Mouse (Mus musculus): ENCODE measurements around the gene Casp14. TPM values are rescaled to one million over a fixed set of nuclear protein-coding genes. Genes with fewer than 3 reads are reported as not detected.
"Not testable (repeated sequence)": the region's sequence is repeated elsewhere in the genome, so short reads cannot be mapped to it uniquely, and the experiment has no call there.

Gene Casp14
- polyA plus RNA-seq, 1 experiment: not detected

GRCm38 (mm10) chr10:78710706-78711105 is 7.4 kb downstream of the Casp14 start:
- H3K4me1 ChIP-seq (ENCODE audit: control insufficient read depth, insufficient read depth, low read length): no peaks in the 10 kb centered on the region
- H3K27ac ChIP-seq (ENCODE audit: insufficient read depth, low read depth, low read length): no peak overlapping the region
- H3K4me3 ChIP-seq (ENCODE audit: insufficient read depth, low read depth, low read length): no peak overlapping the region
- TF ChIP-seq POLR2A (IDR thresholded peaks at IDR 0.05; ENCODE audit: insufficient read depth, low read depth, low read length): no peak
- no peak for TF ChIP-seq CTCF (IDR thresholded peaks at IDR 0.05; ENCODE audit: insufficient read depth, low read depth, low read length)

DNA sequence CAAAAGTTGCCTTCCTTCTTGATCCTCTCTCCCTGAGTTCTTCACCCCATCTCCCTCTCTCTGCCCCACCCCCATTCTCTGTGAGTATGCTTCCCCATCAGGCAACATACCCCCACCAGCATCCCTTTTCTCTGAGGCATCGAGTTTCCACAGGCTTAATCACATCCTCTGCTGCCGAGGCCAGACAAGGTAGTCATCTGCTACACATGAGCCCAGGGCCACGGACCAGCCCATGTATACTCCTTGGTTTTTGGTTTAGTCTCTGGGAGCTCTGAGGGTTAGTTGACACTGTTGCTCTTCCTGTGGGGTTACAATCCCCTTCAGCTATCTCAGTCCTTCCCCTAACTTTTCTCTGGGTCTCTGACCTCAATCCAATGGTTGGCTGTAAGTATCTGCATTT is 17.2 kb downstream of the Casp14 start:
- H3K27ac ChIP-seq (ENCODE audit: insufficient read depth, low read depth, low read length): no peak overlapping the region
- WGBS: 55% methylated on average over 3 of the region's 3 CpGs
- H3K4me3 ChIP-seq (ENCODE audit: insufficient read depth, low read depth, low read length): no peak overlapping the region
- TF ChIP-seq POLR2A (IDR thresholded peaks at IDR 0.05; ENCODE audit: insufficient read depth, low read depth, low read length): no peak
- TF ChIP-seq CTCF (IDR thresholded peaks at IDR 0.05; ENCODE audit: insufficient read depth, low read depth, low read length): no peak
- no peaks in the 10 kb centered on the region for H3K4me1 ChIP-seq (ENCODE audit: control insufficient read depth, insufficient read depth, low read length)

DNA sequence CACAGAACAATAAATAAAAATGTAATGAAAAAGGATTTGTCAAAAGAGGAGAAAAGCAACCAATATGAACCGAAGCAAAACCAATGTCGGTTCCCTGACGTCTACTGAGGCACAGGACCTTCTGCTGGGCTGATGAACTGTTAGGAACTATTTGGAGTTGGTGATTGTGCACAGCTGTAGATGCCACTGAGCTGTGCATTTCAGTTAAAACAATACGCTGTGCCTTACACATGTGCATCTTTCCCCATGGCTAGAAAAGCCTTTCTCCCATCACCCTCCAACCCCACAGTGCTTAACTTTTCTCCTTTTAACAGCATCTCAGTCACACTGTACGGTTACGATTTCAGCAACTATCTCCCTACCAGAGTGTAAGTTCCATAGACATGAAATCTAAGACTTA is 28.1 kb downstream of the Casp14 start:
- Histone ChIP-seq H3K4me3 (ENCODE audit: insufficient read depth, low read depth, low read length) (no peak overlapping the region), H3K4me1 (ENCODE audit: control insufficient read depth, insufficient read depth, low read length) (no peaks in the 10 kb centered on the region), H3K27ac (ENCODE audit: insufficient read depth, low read depth, low read length) (no peak overlapping the region)
- TF ChIP-seq POLR2A (IDR thresholded peaks at IDR 0.05; ENCODE audit: insufficient read depth, low read depth, low read length): no peak
- no peak for TF ChIP-seq CTCF (IDR thresholded peaks at IDR 0.05; ENCODE audit: insufficient read depth, low read depth, low read length)
- WGBS: 94% methylated on average over 6 of the region's 6 CpGs

- H3K4me3 ChIP-seq (ENCODE audit: insufficient read depth, low read depth, low read length): no peak overlapping the region
- no peak for TF ChIP-seq CTCF (IDR thresholded peaks at IDR 0.05; ENCODE audit: insufficient read depth, low read depth, low read length)
- TF ChIP-seq POLR2A (IDR thresholded peaks at IDR 0.05; ENCODE audit: insufficient read depth, low read depth, low read length): no peak
- H3K27ac ChIP-seq (ENCODE audit: insufficient read depth, low read depth, low read length): no peak overlapping the region
- 59% methylated on average over 4 of the region's 4 CpGs for WGBS
- H3K4me1 ChIP-seq (ENCODE audit: control insufficient read depth, insufficient read depth, low read length): no peaks in the 10 kb centered on the region
These were observed 31.0 kb downstream of the Casp14 start for GRCm38 (mm10) chr10:78686995-78687577.

DNA sequence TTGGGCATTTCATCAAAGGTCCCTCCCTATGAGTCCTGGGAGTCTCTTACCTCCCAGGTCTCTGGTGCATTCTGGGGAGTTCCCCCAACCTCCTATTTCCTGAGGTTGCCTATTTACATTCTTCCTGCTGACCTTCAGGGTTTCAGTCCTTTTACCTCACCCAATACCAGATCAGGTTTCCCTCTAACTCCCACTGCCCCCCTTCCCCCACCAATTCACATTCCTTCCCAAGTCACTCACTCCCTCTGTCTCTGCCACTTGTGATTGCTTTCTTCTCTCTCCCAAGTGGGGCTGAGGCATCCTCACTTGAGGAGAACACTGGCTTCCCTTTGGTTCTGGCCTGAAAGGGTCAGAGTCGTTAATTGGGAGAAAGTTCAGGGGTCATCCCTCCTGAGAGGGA is 48.0 kb downstream of the Casp14 start:
- not testable (repeated sequence) for H3K4me3 ChIP-seq (ENCODE audit: insufficient read depth, low read depth, low read length); H3K4me1 ChIP-seq (ENCODE audit: control insufficient read depth, insufficient read depth, low read length)
- 11% methylated on average over 1 of the region's 1 CpGs for WGBS

GRCm38 (mm10) chr10:78666696-78667095 is 51.4 kb downstream of the Casp14 start:
- not testable (repeated sequence) for H3K4me3 ChIP-seq (ENCODE audit: insufficient read depth, low read depth, low read length); H3K4me1 ChIP-seq (ENCODE audit: control insufficient read depth, insufficient read depth, low read length); H3K27ac ChIP-seq (ENCODE audit: insufficient read depth, low read depth, low read length)
- WGBS: 89% methylated on average over 10 of the region's 10 CpGs

More for the DNA sequence above, 48.0 kb downstream of the Casp14 start:
- H3K27ac ChIP-seq (ENCODE audit: insufficient read depth, low read depth, low read length): not testable (repeated sequence)

DNA sequence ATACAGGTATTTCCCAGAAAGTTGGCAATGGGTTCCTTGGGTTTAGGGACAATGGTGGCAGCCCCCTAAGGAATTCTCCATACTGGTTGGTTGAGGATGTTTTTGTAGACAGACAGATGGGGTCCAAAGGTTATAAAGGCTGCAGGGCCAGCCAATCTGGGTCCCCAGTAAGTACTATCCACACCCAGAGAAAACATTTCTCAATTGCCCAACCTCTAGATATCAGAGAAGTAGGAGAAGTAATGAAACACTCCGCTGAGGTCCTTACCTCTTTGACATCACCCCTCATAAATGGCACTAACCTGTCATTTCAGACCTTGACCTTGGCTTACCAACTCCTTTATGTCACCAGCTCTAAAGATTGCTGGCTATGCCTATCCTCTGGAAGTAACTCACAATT is 53.5 kb downstream of the Casp14 start:
- TF ChIP-seq CTCF (IDR thresholded peaks at IDR 0.05; ENCODE audit: insufficient read depth, low read depth, low read length) (no peak), POLR2A (IDR thresholded peaks at IDR 0.05; ENCODE audit: insufficient read depth, low read depth, low read length) (no peak)
- 96% methylated on average over 1 of the region's 1 CpGs for WGBS
- Histone ChIP-seq H3K4me3 (ENCODE audit: insufficient read depth, low read depth, low read length) (no peak overlapping the region), H3K4me1 (ENCODE audit: control insufficient read depth, insufficient read depth, low read length) (no peaks in the 10 kb centered on the region), H3K27ac (ENCODE audit: insufficient read depth, low read depth, low read length) (no peak overlapping the region)

Other genes starting within 250 kb of the Casp14 start
- not detected in 2 replicates for gene Olfr1358, start 200.9 kb downstream of the Casp14 start, polyA plus RNA-seq (2012; ENCODE audit: insufficient read depth, insufficient read length, low replicate concordance, missing spikeins)
- not detected in 2 replicates for gene Ilvbl, start 143.9 kb downstream of the Casp14 start, polyA plus RNA-seq (2012; ENCODE audit: insufficient read depth, insufficient read length, low replicate concordance, missing spikeins)
- gene Syde1, start 126.3 kb downstream of the Casp14 start, polyA plus RNA-seq (2012; ENCODE audit: insufficient read depth, insufficient read length, low replicate concordance, missing spikeins): not detected in 2 replicates
- not detected in 2 replicates for gene Olfr1357, start 100.2 kb downstream of the Casp14 start, polyA plus RNA-seq (2012; ENCODE audit: insufficient read depth, insufficient read length, low replicate concordance, missing spikeins)
- gene Ccdc105, start 34.8 kb upstream of the Casp14 start, polyA plus RNA-seq (2012; ENCODE audit: insufficient read depth, insufficient read length, low replicate concordance, missing spikeins): not detected in 2 replicates
- not detected in 2 replicates for gene Slc1a6, start 62.2 kb upstream of the Casp14 start, polyA plus RNA-seq (2012; ENCODE audit: insufficient read depth, insufficient read length, low replicate concordance, missing spikeins)
- not detected in 2 replicates for gene Olfr1356, start 133.9 kb upstream of the Casp14 start, polyA plus RNA-seq (2012; ENCODE audit: insufficient read depth, insufficient read length, low replicate concordance, missing spikeins)
- gene Olfr1355, start 157.2 kb upstream of the Casp14 start, polyA plus RNA-seq (2012; ENCODE audit: insufficient read depth, insufficient read length, low replicate concordance, missing spikeins): not detected in 2 replicates
- not detected in 2 replicates for gene Olfr1354, start 194.9 kb upstream of the Casp14 start, polyA plus RNA-seq (2012; ENCODE audit: insufficient read depth, insufficient read length, low replicate concordance, missing spikeins)
- gene Olfr8, start 232.3 kb upstream of the Casp14 start, polyA plus RNA-seq (2012; ENCODE audit: insufficient read depth, insufficient read length, low replicate concordance, missing spikeins): not detected in 2 replicates
- gene Olfr1353, start 245.0 kb upstream of the Casp14 start, polyA plus RNA-seq (2012; ENCODE audit: insufficient read depth, insufficient read length, low replicate concordance, missing spikeins): not detected in 2 replicates

All from olfactory bulb, adult 2 months (tissue).